Mouse (Mus musculus): ENCODE measurements at regions not wholly inside any gene's neighbourhood (a gene's known extent, or its start where the extent isn't known, plus 50 kb on each side); places are given as distances from the start of the nearest gene placed in this dataset.

GRCm38 (mm10) chr9:61621939-61622338, 249.8 kb downstream of the Tle3 start:
- Histone ChIP-seq H3K4me1 (ENCODE audit: control insufficient read depth, insufficient read depth, low read length) (no peaks in the 10 kb centered on the region), H3K4me3 (replicated peaks; ENCODE audit: control insufficient read depth, low read depth, low read length) (no peak overlapping the region), H3K27ac (ENCODE audit: control insufficient read depth, insufficient read depth, low read depth, low read length, poor library complexity) (no peak overlapping the region)
- 78% methylated on average over 5 of the region's 5 CpGs for WGBS
- no peak for TF ChIP-seq POLR2A (IDR thresholded peaks at IDR 0.05; ENCODE audit: borderline replicate concordance, control insufficient read depth, low read depth, low read length)
- TF ChIP-seq CTCF (IDR thresholded peaks at IDR 0.05; ENCODE audit: control insufficient read depth, insufficient read depth, low read length), result no peak

DNA sequence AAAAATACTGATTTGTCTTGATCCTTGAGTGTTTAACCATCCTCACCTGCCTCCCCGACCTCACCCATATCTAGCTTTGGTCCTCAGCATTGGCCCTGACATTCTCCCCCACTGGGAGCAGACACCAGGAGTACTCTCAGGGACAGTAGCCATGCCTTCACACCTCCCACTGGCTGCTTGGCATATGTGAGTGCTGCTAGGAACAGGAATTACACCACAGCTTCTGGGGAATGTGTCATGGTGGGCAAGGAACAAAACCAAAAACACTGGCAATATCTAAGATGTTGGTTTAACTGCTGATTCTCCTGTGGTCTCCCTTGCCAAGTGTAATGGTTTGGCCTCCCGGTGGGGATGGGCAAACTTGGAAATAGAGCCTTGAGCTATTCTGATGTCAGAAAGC, 248.6 kb downstream of the Tle3 start:
- H3K4me3 ChIP-seq (replicated peaks; ENCODE audit: control insufficient read depth, low read depth, low read length), result no peak overlapping the region
- H3K27ac ChIP-seq (ENCODE audit: control insufficient read depth, insufficient read depth, low read depth, low read length, poor library complexity), result no peak overlapping the region
- H3K4me1 ChIP-seq (ENCODE audit: control insufficient read depth, insufficient read depth, low read length), result no peaks in the 10 kb centered on the region
- 78% methylated on average over 2 of the region's 2 CpGs for WGBS
- TF ChIP-seq CTCF (IDR thresholded peaks at IDR 0.05; ENCODE audit: control insufficient read depth, insufficient read depth, low read length), result no peak
- TF ChIP-seq POLR2A (IDR thresholded peaks at IDR 0.05; ENCODE audit: borderline replicate concordance, control insufficient read depth, low read depth, low read length), result no peak

DNA sequence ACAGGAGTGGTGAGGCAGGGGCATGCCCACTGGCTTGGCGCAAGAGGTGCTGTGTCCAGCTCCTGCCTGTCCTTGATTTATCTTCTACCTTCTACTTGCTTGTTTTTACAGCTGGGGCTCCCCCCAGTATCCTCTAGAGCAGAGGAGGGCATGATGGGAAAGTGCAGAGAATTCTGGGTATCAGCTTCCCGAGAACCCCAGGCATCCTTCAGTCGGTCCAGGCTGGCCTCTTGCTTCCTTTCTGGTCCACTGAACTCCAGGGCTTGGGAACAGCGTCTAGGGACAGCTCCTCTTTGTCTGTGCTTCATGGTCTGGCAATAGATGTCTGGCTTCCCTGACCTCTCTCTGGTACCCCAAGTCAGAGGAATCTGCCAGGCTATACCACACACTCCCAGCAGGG, 247.9 kb downstream of the Tle3 start:
- 74% methylated on average over 4 of the region's 4 CpGs for WGBS
- Histone ChIP-seq H3K4me3 (replicated peaks; ENCODE audit: control insufficient read depth, low read depth, low read length) (no peak overlapping the region), H3K27ac (ENCODE audit: control insufficient read depth, insufficient read depth, low read depth, low read length, poor library complexity) (no peak overlapping the region), H3K4me1 (ENCODE audit: control insufficient read depth, insufficient read depth, low read length) (no peaks in the 10 kb centered on the region)
- TF ChIP-seq CTCF (IDR thresholded peaks at IDR 0.05; ENCODE audit: control insufficient read depth, insufficient read depth, low read length) (no peak), POLR2A (IDR thresholded peaks at IDR 0.05; ENCODE audit: borderline replicate concordance, control insufficient read depth, low read depth, low read length) (no peak)

GRCm38 (mm10) chr9:61618510-61619249, 246.5 kb downstream of the Tle3 start:
- 67% methylated on average over 12 of the region's 12 CpGs for WGBS
- no peak overlapping the region for H3K4me3 ChIP-seq (replicated peaks; ENCODE audit: control insufficient read depth, low read depth, low read length)
- H3K4me1 ChIP-seq (ENCODE audit: control insufficient read depth, insufficient read depth, low read length), result no peaks in the 10 kb centered on the region
- TF ChIP-seq CTCF (IDR thresholded peaks at IDR 0.05; ENCODE audit: control insufficient read depth, insufficient read depth, low read length) (no peak), POLR2A (IDR thresholded peaks at IDR 0.05; ENCODE audit: borderline replicate concordance, control insufficient read depth, low read depth, low read length) (no peak)
- H3K27ac ChIP-seq (ENCODE audit: control insufficient read depth, insufficient read depth, low read depth, low read length, poor library complexity), result no peak overlapping the region

- Histone ChIP-seq H3K4me1 (ENCODE audit: control insufficient read depth, insufficient read depth, low read length) (no peaks in the 10 kb centered on the region), H3K4me3 (replicated peaks; ENCODE audit: control insufficient read depth, low read depth, low read length) (no peak overlapping the region), H3K27ac (ENCODE audit: control insufficient read depth, insufficient read depth, low read depth, low read length, poor library complexity) (no peak overlapping the region)
- WGBS, result 87% methylated on average over 8 of the region's 8 CpGs
- TF ChIP-seq CTCF (IDR thresholded peaks at IDR 0.05; ENCODE audit: control insufficient read depth, insufficient read depth, low read length), result no peak
- TF ChIP-seq POLR2A (IDR thresholded peaks at IDR 0.05; ENCODE audit: borderline replicate concordance, control insufficient read depth, low read depth, low read length), result no peak
Observed at GRCm38 (mm10) chr9:61617979-61618378, 245.8 kb downstream of the Tle3 start.

DNA sequence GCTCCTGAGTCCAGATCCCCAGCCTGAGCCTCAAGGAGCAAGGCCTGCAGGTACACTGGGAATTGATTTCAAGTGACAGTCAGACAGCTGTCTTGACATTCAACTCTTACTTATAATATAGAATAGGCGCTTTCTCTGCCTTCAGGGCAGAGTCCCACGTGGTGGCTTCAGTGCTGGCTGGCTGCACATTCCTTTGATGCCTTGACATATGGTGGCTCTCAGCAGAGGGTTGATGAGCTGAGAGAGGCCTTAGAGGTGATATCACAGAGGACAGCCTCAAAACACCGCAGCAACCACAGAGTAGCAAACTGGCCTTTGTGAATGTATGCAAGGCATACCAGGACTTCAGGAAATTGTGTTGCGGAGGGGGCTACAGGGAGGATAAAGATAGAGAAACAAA, 243.4 kb downstream of the Tle3 start:
- TF ChIP-seq POLR2A (IDR thresholded peaks at IDR 0.05; ENCODE audit: borderline replicate concordance, control insufficient read depth, low read depth, low read length) (no peak), CTCF (IDR thresholded peaks at IDR 0.05; ENCODE audit: control insufficient read depth, insufficient read depth, low read length) (no peak)
- H3K27ac ChIP-seq (ENCODE audit: control insufficient read depth, insufficient read depth, low read depth, low read length, poor library complexity), result no peak overlapping the region
- no peaks in the 10 kb centered on the region for H3K4me1 ChIP-seq (ENCODE audit: control insufficient read depth, insufficient read depth, low read length)
- WGBS, result 84% methylated on average over 4 of the region's 4 CpGs
- no peak overlapping the region for H3K4me3 ChIP-seq (replicated peaks; ENCODE audit: control insufficient read depth, low read depth, low read length)

DNA sequence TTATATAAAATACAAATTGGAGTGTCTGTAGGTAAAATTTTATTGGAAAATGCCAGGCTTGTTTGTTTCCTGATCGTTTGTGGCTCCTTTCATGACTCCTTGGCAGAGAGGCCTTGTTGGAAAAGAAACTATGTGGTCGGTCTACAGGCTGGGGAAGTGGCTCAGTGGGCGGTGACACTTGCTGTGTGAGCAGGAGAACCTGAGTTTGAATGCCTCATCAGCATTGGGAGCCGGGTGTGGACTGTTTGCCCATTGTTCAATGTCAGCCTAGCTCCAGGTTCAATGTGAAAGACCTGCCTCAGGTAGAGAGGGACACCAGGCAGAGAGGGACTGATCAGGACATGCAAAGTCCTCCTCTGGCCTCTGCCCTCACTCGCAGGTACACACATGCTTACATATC, 235.4 kb downstream of the Tle3 start:
- Histone ChIP-seq H3K4me3 (replicated peaks; ENCODE audit: control insufficient read depth, low read depth, low read length) (no peak overlapping the region), H3K4me1 (ENCODE audit: control insufficient read depth, insufficient read depth, low read length) (no peaks in the 10 kb centered on the region), H3K27ac (ENCODE audit: control insufficient read depth, insufficient read depth, low read depth, low read length, poor library complexity) (no peak overlapping the region)
- TF ChIP-seq CTCF (IDR thresholded peaks at IDR 0.05; ENCODE audit: control insufficient read depth, insufficient read depth, low read length) (no peak), POLR2A (IDR thresholded peaks at IDR 0.05; ENCODE audit: borderline replicate concordance, control insufficient read depth, low read depth, low read length) (no peak)
- 56% methylated on average over 5 of the region's 5 CpGs for WGBS

DNA sequence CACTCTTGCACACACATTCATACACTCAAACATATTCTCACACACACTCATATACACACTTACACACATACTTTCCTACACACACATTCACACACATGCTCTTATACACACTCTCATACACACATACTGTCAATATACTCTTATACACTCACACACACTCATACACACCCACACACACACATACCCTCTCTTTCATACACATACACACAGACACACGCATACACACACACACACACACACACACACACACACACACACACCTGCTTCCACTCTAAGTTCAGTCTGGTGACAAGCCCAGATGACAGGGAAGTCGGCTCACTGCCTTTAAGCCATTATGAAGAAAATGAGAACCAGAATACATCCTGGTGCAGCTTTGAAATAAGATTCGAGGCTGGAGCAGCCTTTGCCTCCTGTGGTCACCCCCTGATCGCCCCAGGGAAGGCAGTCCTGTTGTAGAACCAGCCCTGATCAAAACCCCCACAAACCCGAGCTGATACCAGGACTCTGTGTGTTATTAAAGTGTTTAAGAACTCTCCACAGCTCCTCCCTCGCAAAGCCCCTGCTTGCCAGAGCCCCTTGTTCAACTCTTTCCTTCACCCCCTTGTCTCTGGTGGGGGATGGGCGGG, 230.3 kb downstream of the Tle3 start:
- no peak overlapping the region for H3K27ac ChIP-seq (ENCODE audit: control insufficient read depth, insufficient read depth, low read depth, low read length, poor library complexity)
- H3K4me1 ChIP-seq (ENCODE audit: control insufficient read depth, insufficient read depth, low read length), result no peaks in the 10 kb centered on the region
- WGBS, result 56% methylated on average over 7 of the region's 7 CpGs
- H3K4me3 ChIP-seq (replicated peaks; ENCODE audit: control insufficient read depth, low read depth, low read length), result no peak overlapping the region
- no peak for TF ChIP-seq POLR2A (IDR thresholded peaks at IDR 0.05; ENCODE audit: borderline replicate concordance, control insufficient read depth, low read depth, low read length)
- no peak for TF ChIP-seq CTCF (IDR thresholded peaks at IDR 0.05; ENCODE audit: control insufficient read depth, insufficient read depth, low read length)
